Mouse (Mus musculus) neural tube, embryonic 12.5 days (tissue): ENCODE results near the gene Plet1. TPM values are rescaled to one million over a fixed set of nuclear protein-coding genes. Genes with fewer than 3 reads are reported as not detected.

Experiments used
- ATAC-seq: fragments of 200-750 bp; cut with Nextera tagmentation; 2 replicates; pipeline ENCODE4 v1.8.0; 2017; ENCODE audit warnings: low read depth, mild to moderate bottlenecking, moderate TSS enrichment, moderate library complexity; ENCODE audit not compliant: low FRiP score
- H3K27ac ChIP-seq: fragments of 300-500 bp; sonication (generic); 2 replicates; pipeline ENCODE4 v1.5.1; 2016
- H3K27me3 ChIP-seq: fragments of 300-500 bp; sonication (generic); replicated peaks from 2 replicates; pipeline ENCODE4 v1.6.1; 2016; ENCODE audit warnings: mild to moderate bottlenecking
- H3K36me3 ChIP-seq: fragments of 300-500 bp; sonication (generic); 2 replicates; pipeline ENCODE4 v1.6.1; 2016; ENCODE audit warnings: mild to moderate bottlenecking
- H3K4me1 ChIP-seq: fragments of 300-500 bp; sonication (generic); 2 replicates; pipeline ENCODE4 v1.6.1; 2016
- H3K4me2 ChIP-seq: fragments of 300-500 bp; sonication (generic); replicated peaks from 2 replicates; pipeline ENCODE4 v1.6.1; 2016; ENCODE audit warnings: mild to moderate bottlenecking
- H3K4me3 ChIP-seq: fragments of 300-500 bp; sonication (generic); 2 replicates; pipeline ENCODE4 v1.5.1; 2016
- H3K9ac ChIP-seq: fragments of 300-500 bp; sonication (generic); 2 replicates; pipeline ENCODE4 v1.6.1; 2016; ENCODE audit warnings: mild to moderate bottlenecking
- H3K9me3 ChIP-seq: fragments of 300-500 bp; sonication (generic); 2 replicates; pipeline ENCODE4 v1.6.1; 2016; ENCODE audit warnings: mild to moderate bottlenecking
- WGBS: fragments of 180-500 bp; shearing (Covaris S2); methylation state at CpG from one replicate; pipeline ENCODE4 v1.1.7; 2016; 5-methylcytosine and 5-hydroxymethylcytosine counted together
- polyA plus RNA-seq: library from polyadenylated mRNA; unstranded; fragments of >200 nt; fragmentation: Nextera tagmentation; extraction: Ambion mirVana; gene quantifications from 2 replicates; pipeline ENCODE4 v1.2.1, GENCODE M21; 2016

Plet1 gene
- polyA plus RNA-seq, 1 experiment from 2014 or later = 0.22 TPM

GRCm38 (mm10) chr9:50497076-50497475 is 2.8 kb downstream of the Plet1 start:
- no peak overlapping the region for H3K4me3 ChIP-seq
- WGBS = 81% methylated on average over 6 of the region's 6 CpGs

GRCm38 (mm10) chr9:50497536-50497935 is 3.2 kb downstream of the Plet1 start:
- Histone ChIP-seq H3K27ac (no peak overlapping the region), H3K4me1 (peaks cover 10% of the 10 kb centered on the region; the same call in 1 of the 2 replicates), H3K4me3 (no peak overlapping the region), H3K4me2 (no peak overlapping the region), H3K36me3 (no peaks in the 10 kb centered on the region), H3K9ac (no peak overlapping the region), H3K27me3 (no peaks in the 10 kb centered on the region), H3K9me3 (no peaks in the 10 kb centered on the region)
- WGBS = 87% methylated on average over 2 of the region's 2 CpGs
- no peak for ATAC-seq

More at GRCm38 (mm10) chr9:50497076-50497475, 2.8 kb downstream of the Plet1 start:
- no peak overlapping the region for H3K9ac ChIP-seq
- H3K27me3 ChIP-seq = no peaks in the 10 kb centered on the region
- no peaks in the 10 kb centered on the region for H3K36me3 ChIP-seq
- no peak overlapping the region for H3K27ac ChIP-seq
- ATAC-seq = no peak
- peaks cover 10% of the 10 kb centered on the region; the same call in 1 of the 2 replicates for H3K4me1 ChIP-seq
- no peaks in the 10 kb centered on the region for H3K9me3 ChIP-seq
- no peak overlapping the region for H3K4me2 ChIP-seq

- Histone ChIP-seq H3K9ac (no peak overlapping the region), H3K36me3 (no peaks in the 10 kb centered on the region), H3K27ac (no peak overlapping the region), H3K4me3 (no peak overlapping the region), H3K4me1 (peaks cover 10% of the 10 kb centered on the region; the same call in 1 of the 2 replicates), H3K27me3 (no peaks in the 10 kb centered on the region), H3K9me3 (no peaks in the 10 kb centered on the region), H3K4me2 (no peak overlapping the region)
- 88% methylated on average over 16 of the region's 16 CpGs for WGBS
- ATAC-seq = no peak
Observed at GRCm38 (mm10) chr9:50498815-50499214, 4.5 kb downstream of the Plet1 start.

GRCm38 (mm10) chr9:50499781-50500180 is 5.5 kb downstream of the Plet1 start:
- H3K27me3 ChIP-seq = no peaks in the 10 kb centered on the region
- H3K4me1 ChIP-seq = peaks cover 10% of the 10 kb centered on the region; the same call in 1 of the 2 replicates
- no peak for ATAC-seq
- no peak overlapping the region for H3K27ac ChIP-seq
- H3K4me2 ChIP-seq = peak overlapping the region; percentile 55; the same call in 1 of the 2 replicates
- no peak overlapping the region for H3K9ac ChIP-seq
- no peaks in the 10 kb centered on the region for H3K9me3 ChIP-seq
- no peaks in the 10 kb centered on the region for H3K36me3 ChIP-seq
- no peak overlapping the region for H3K4me3 ChIP-seq
- whole genome bisulfite sequencing = 86% methylated on average over 3 of the region's 3 CpGs

- ATAC-seq = no peak
- Histone ChIP-seq H3K4me1 (peaks cover 10% of the 10 kb centered on the region; the same call in 1 of the 2 replicates), H3K36me3 (no peaks in the 10 kb centered on the region), H3K4me2 (peak overlapping the region; percentile 55), H3K27me3 (no peaks in the 10 kb centered on the region), H3K9me3 (no peaks in the 10 kb centered on the region), H3K4me3 (peak overlapping the region; percentile 21), H3K27ac (no peak overlapping the region; the same call in 1 of the 2 replicates), H3K9ac (peak overlapping the region; percentile 40; the same call in 1 of the 2 replicates)
- 70% methylated on average over 15 of the region's 15 CpGs for WGBS
Observed at GRCm38 (mm10) chr9:50500467-50500973, 6.2 kb downstream of the Plet1 start.

- H3K36me3 ChIP-seq = no peaks in the 10 kb centered on the region
- peak overlapping the region; percentile 21 for H3K4me3 ChIP-seq
- H3K9me3 ChIP-seq = no peaks in the 10 kb centered on the region
- peaks cover 10% of the 10 kb centered on the region; the same call in 1 of the 2 replicates for H3K4me1 ChIP-seq
- H3K4me2 ChIP-seq = peak overlapping the region; percentile 55
- peak; percentile 68; the same call in 1 of the 2 replicates for ATAC-seq
- no peaks in the 10 kb centered on the region for H3K27me3 ChIP-seq
- no peak overlapping the region for H3K27ac ChIP-seq
- 27% methylated on average over 14 of the region's 14 CpGs for WGBS
- H3K9ac ChIP-seq = peak overlapping the region; percentile 40; the same call in 1 of the 2 replicates
Observed at GRCm38 (mm10) chr9:50500974-50501501, 6.7 kb downstream of the Plet1 start.

GRCm38 (mm10) chr9:50502949-50503348 is 8.6 kb downstream of the Plet1 start:
- no peaks in the 10 kb centered on the region for H3K9me3 ChIP-seq
- ATAC-seq = no peak
- WGBS = 88% methylated on average over 3 of the region's 3 CpGs
- H3K36me3 ChIP-seq = no peaks in the 10 kb centered on the region
- H3K4me3 ChIP-seq = no peak overlapping the region
- no peak overlapping the region for H3K27ac ChIP-seq
- 0 out of 2 replicates have a peak, but pooled peaks cover 4% of the 10 kb centered on the region for H3K4me1 ChIP-seq
- H3K4me2 ChIP-seq = no peak overlapping the region
- no peak overlapping the region for H3K9ac ChIP-seq
- no peaks in the 10 kb centered on the region for H3K27me3 ChIP-seq

- ATAC-seq = no peak
- 50% methylated on average over 6 of the region's 6 CpGs for WGBS
- no peaks in the 10 kb centered on the region for H3K9me3 ChIP-seq
- H3K4me2 ChIP-seq = no peak overlapping the region
- H3K27me3 ChIP-seq = no peaks in the 10 kb centered on the region
- no peak overlapping the region for H3K27ac ChIP-seq
- H3K9ac ChIP-seq = no peak overlapping the region
- H3K4me3 ChIP-seq = no peak overlapping the region
- 0 out of 2 replicates have a peak, but pooled peaks cover 4% of the 10 kb centered on the region for H3K4me1 ChIP-seq
- H3K36me3 ChIP-seq = no peaks in the 10 kb centered on the region
Observed at GRCm38 (mm10) chr9:50505405-50505804, 11.1 kb downstream of the Plet1 start.

- 0 out of 2 replicates have a peak, but pooled peaks cover 4% of the 10 kb centered on the region for H3K4me1 ChIP-seq
- no peaks in the 10 kb centered on the region for H3K36me3 ChIP-seq
- 87% methylated on average over 7 of the region's 7 CpGs for WGBS
- no peak overlapping the region for H3K4me2 ChIP-seq
- no peak overlapping the region for H3K27ac ChIP-seq
- H3K4me3 ChIP-seq = no peak overlapping the region
- no peaks in the 10 kb centered on the region for H3K27me3 ChIP-seq
- no peaks in the 10 kb centered on the region for H3K9me3 ChIP-seq
- no peak for ATAC-seq
- H3K9ac ChIP-seq = no peak overlapping the region
Observed at GRCm38 (mm10) chr9:50507570-50507969, 13.2 kb downstream of the Plet1 start.

GRCm38 (mm10) chr9:50515462-50515861 is 21.1 kb downstream of the Plet1 start:
- Histone ChIP-seq H3K9me3 (no peaks in the 10 kb centered on the region), H3K36me3 (no peaks in the 10 kb centered on the region), H3K4me2 (no peak overlapping the region), H3K4me1 (no peaks in the 10 kb centered on the region), H3K27me3 (no peaks in the 10 kb centered on the region), H3K27ac (no peak overlapping the region), H3K9ac (no peak overlapping the region), H3K4me3 (no peak overlapping the region)
- ATAC-seq = no peak
- 83% methylated on average over 5 of the region's 5 CpGs for WGBS

GRCm38 (mm10) chr9:50518781-50519180 is 24.5 kb downstream of the Plet1 start:
- Histone ChIP-seq H3K36me3 (no peaks in the 10 kb centered on the region), H3K4me3 (no peak overlapping the region), H3K9me3 (no peaks in the 10 kb centered on the region), H3K27ac (no peak overlapping the region), H3K4me1 (no peaks in the 10 kb centered on the region), H3K27me3 (no peaks in the 10 kb centered on the region), H3K9ac (no peak overlapping the region), H3K4me2 (no peak overlapping the region)
- whole genome bisulfite sequencing = 16% methylated on average over 2 of the region's 2 CpGs
- ATAC-seq = no peak

GRCm38 (mm10) chr9:50520748-50521147 is 26.4 kb downstream of the Plet1 start:
- Histone ChIP-seq H3K9me3 (no peaks in the 10 kb centered on the region), H3K36me3 (peaks cover 6% of the 10 kb centered on the region), H3K4me2 (no peak overlapping the region), H3K27me3 (no peaks in the 10 kb centered on the region), H3K4me3 (no peak overlapping the region), H3K27ac (no peak overlapping the region), H3K4me1 (no peaks in the 10 kb centered on the region), H3K9ac (no peak overlapping the region)
- ATAC-seq = no peak
- WGBS = 87% methylated on average over 6 of the region's 6 CpGs

- peaks cover 6% of the 10 kb centered on the region for H3K36me3 ChIP-seq
- no peaks in the 10 kb centered on the region for H3K9me3 ChIP-seq
- H3K4me1 ChIP-seq = no peaks in the 10 kb centered on the region
- H3K4me2 ChIP-seq = no peak overlapping the region
- no peak overlapping the region for H3K9ac ChIP-seq
- 65% methylated on average over 2 of the region's 2 CpGs for WGBS
- no peaks in the 10 kb centered on the region for H3K27me3 ChIP-seq
- H3K27ac ChIP-seq = no peak overlapping the region
- H3K4me3 ChIP-seq = no peak overlapping the region
- no peak for ATAC-seq
Observed at GRCm38 (mm10) chr9:50521562-50521961, 27.2 kb downstream of the Plet1 start.
